Mouse (Mus musculus): Measurements from ENCODE around the gene Gm20388. TPM values are rescaled to one million over a fixed set of nuclear protein-coding genes. Genes with fewer than 3 reads are reported as not detected.

Gm20388 gene
- polyA plus RNA-seq, 1 experiment = 0.36 TPM

- Histone ChIP-seq H3K9me3 (ENCODE audit: control insufficient read depth, low read length) (no peaks in the 10 kb centered on the region), H3K27me3 (ENCODE audit: control insufficient read depth) (no peaks in the 10 kb centered on the region), H3K4me3 (replicated peaks) (no peak overlapping the region), H3K4me1 (ENCODE audit: control insufficient read depth) (peaks cover 39% of the 10 kb centered on the region), H3K36me3 (ENCODE audit: control insufficient read depth) (peaks cover 10% of the 10 kb centered on the region)
- TF ChIP-seq TAL1 (IDR thresholded peaks at IDR 0.05; ENCODE audit: low read length) = no peak
- no peak for TF ChIP-seq GATA1 (IDR thresholded peaks at IDR 0.05; ENCODE audit: low read length)
Observed at GRCm38 (mm10) chr8:122922945-122923344, 3012.3 kb downstream of the Gm20388 start.

- TF ChIP-seq TAL1 (IDR thresholded peaks at IDR 0.05; ENCODE audit: low read length) (no peak), GATA1 (IDR thresholded peaks at IDR 0.05; ENCODE audit: low read length) (no peak)
- H3K27me3 ChIP-seq (ENCODE audit: control insufficient read depth) = no peaks in the 10 kb centered on the region
- H3K36me3 ChIP-seq (ENCODE audit: control insufficient read depth) = peaks cover 10% of the 10 kb centered on the region
- H3K4me1 ChIP-seq (ENCODE audit: control insufficient read depth) = peaks cover 32% of the 10 kb centered on the region
- H3K9me3 ChIP-seq (ENCODE audit: control insufficient read depth, low read length) = no peaks in the 10 kb centered on the region
- no peak overlapping the region for H3K4me3 ChIP-seq (replicated peaks)
Observed at GRCm38 (mm10) chr8:122923431-122924090, 3012.9 kb downstream of the Gm20388 start.

- Histone ChIP-seq H3K36me3 (ENCODE audit: control insufficient read depth) (peaks cover 13% of the 10 kb centered on the region), H3K4me1 (ENCODE audit: control insufficient read depth) (peaks cover 27% of the 10 kb centered on the region), H3K4me3 (replicated peaks) (no peak overlapping the region), H3K27me3 (ENCODE audit: control insufficient read depth) (no peaks in the 10 kb centered on the region), H3K9me3 (ENCODE audit: control insufficient read depth, low read length) (no peaks in the 10 kb centered on the region)
- TF ChIP-seq GATA1 (IDR thresholded peaks at IDR 0.05; ENCODE audit: low read length) (no peak), TAL1 (IDR thresholded peaks at IDR 0.05; ENCODE audit: low read length) (no peak)
Observed at GRCm38 (mm10) chr8:122924091-122924490, 3013.4 kb downstream of the Gm20388 start.

GRCm38 (mm10) chr8:122925939-122926722, 3015.5 kb downstream of the Gm20388 start:
- Histone ChIP-seq H3K9me3 (ENCODE audit: control insufficient read depth, low read length) (no peaks in the 10 kb centered on the region), H3K27me3 (ENCODE audit: control insufficient read depth) (no peaks in the 10 kb centered on the region), H3K36me3 (ENCODE audit: control insufficient read depth) (peaks cover 15% of the 10 kb centered on the region), H3K4me1 (ENCODE audit: control insufficient read depth) (peaks cover 21% of the 10 kb centered on the region), H3K4me3 (replicated peaks) (no peak overlapping the region)
- TF ChIP-seq TAL1 (IDR thresholded peaks at IDR 0.05; ENCODE audit: low read length) (no peak), GATA1 (IDR thresholded peaks at IDR 0.05; ENCODE audit: low read length) (no peak)

- Histone ChIP-seq H3K27me3 (ENCODE audit: control insufficient read depth) (no peaks in the 10 kb centered on the region), H3K4me1 (ENCODE audit: control insufficient read depth) (peaks cover 24% of the 10 kb centered on the region), H3K9me3 (ENCODE audit: control insufficient read depth, low read length) (no peaks in the 10 kb centered on the region), H3K36me3 (ENCODE audit: control insufficient read depth) (peaks cover 18% of the 10 kb centered on the region), H3K4me3 (replicated peaks) (no peak overlapping the region)
- TF ChIP-seq GATA1 (IDR thresholded peaks at IDR 0.05; ENCODE audit: low read length) (no peak), TAL1 (IDR thresholded peaks at IDR 0.05; ENCODE audit: low read length) (no peak)
Observed at GRCm38 (mm10) chr8:122926782-122927181, 3016.1 kb downstream of the Gm20388 start.

- Histone ChIP-seq H3K36me3 (ENCODE audit: control insufficient read depth) (peaks cover 21% of the 10 kb centered on the region), H3K9me3 (ENCODE audit: control insufficient read depth, low read length) (no peaks in the 10 kb centered on the region), H3K4me3 (replicated peaks) (no peak overlapping the region), H3K4me1 (ENCODE audit: control insufficient read depth) (peaks cover 33% of the 10 kb centered on the region), H3K27me3 (ENCODE audit: control insufficient read depth) (no peaks in the 10 kb centered on the region)
- TF ChIP-seq TAL1 (IDR thresholded peaks at IDR 0.05; ENCODE audit: low read length) = no peak
- TF ChIP-seq GATA1 (IDR thresholded peaks at IDR 0.05; ENCODE audit: low read length) = no peak
Observed at GRCm38 (mm10) chr8:122927841-122928240, 3017.2 kb downstream of the Gm20388 start.

- Histone ChIP-seq H3K4me1 (ENCODE audit: control insufficient read depth) (peaks cover 36% of the 10 kb centered on the region), H3K36me3 (ENCODE audit: control insufficient read depth) (peaks cover 26% of the 10 kb centered on the region)
Observed at GRCm38 (mm10) chr8:122928631-122929224, 3018.1 kb downstream of the Gm20388 start.

GRCm38 (mm10) chr8:122931834-122932560, 3021.4 kb downstream of the Gm20388 start:
- H3K9me3 ChIP-seq (ENCODE audit: control insufficient read depth, low read length) = no peaks in the 10 kb centered on the region
- H3K27me3 ChIP-seq (ENCODE audit: control insufficient read depth) = no peaks in the 10 kb centered on the region
- peaks cover 28% of the 10 kb centered on the region for H3K36me3 ChIP-seq (ENCODE audit: control insufficient read depth)
- no peak for TF ChIP-seq GATA1 (IDR thresholded peaks at IDR 0.05; ENCODE audit: low read length)
- no peak for TF ChIP-seq TAL1 (IDR thresholded peaks at IDR 0.05; ENCODE audit: low read length)
- no peak overlapping the region for H3K4me3 ChIP-seq (replicated peaks)
- peaks cover 28% of the 10 kb centered on the region for H3K4me1 ChIP-seq (ENCODE audit: control insufficient read depth)

More at GRCm38 (mm10) chr8:122928631-122929224, 3018.1 kb downstream of the Gm20388 start:
- no peak for TF ChIP-seq TAL1 (IDR thresholded peaks at IDR 0.05; ENCODE audit: low read length)
- TF ChIP-seq GATA1 (IDR thresholded peaks at IDR 0.05; ENCODE audit: low read length) = no peak
- H3K27me3 ChIP-seq (ENCODE audit: control insufficient read depth) = no peaks in the 10 kb centered on the region
- H3K9me3 ChIP-seq (ENCODE audit: control insufficient read depth, low read length) = no peaks in the 10 kb centered on the region
- no peak overlapping the region for H3K4me3 ChIP-seq (replicated peaks)

All from erythroblast, embryonic 14.5 days (primary cell).